Mouse (Mus musculus) erythroblast, embryonic 14.5 days (primary cell): ENCODE measurements around the gene Ppm1b. TPM values are rescaled to one million over a fixed set of nuclear protein-coding genes. Genes with fewer than 3 reads are reported as not detected.

Experiments used
- H3K27me3 ChIP-seq: 2 replicates; pipeline ENCODE4 v1.6.1; 2012; ENCODE audit warnings: inconsistent platforms; ENCODE audit not compliant: control insufficient read depth
- H3K36me3 ChIP-seq: 2 replicates; pipeline ENCODE4 v1.6.1; 2012; ENCODE audit warnings: mild to moderate bottlenecking, inconsistent platforms; ENCODE audit not compliant: control insufficient read depth
- H3K4me1 ChIP-seq: 2 replicates; pipeline ENCODE4 v1.6.1; 2012; ENCODE audit warnings: inconsistent platforms; ENCODE audit not compliant: control insufficient read depth
- H3K4me3 ChIP-seq: replicated peaks from 2 replicates; pipeline ENCODE3; 2012; ENCODE audit warnings: moderate library complexity, mild to moderate bottlenecking, inconsistent platforms
- H3K9me3 ChIP-seq: 2 replicates; pipeline ENCODE4 v1.6.1; 2012; ENCODE audit warnings: low read length, inconsistent platforms, mixed read lengths; ENCODE audit not compliant: control insufficient read depth
- GATA1 ChIP-seq: IDR thresholded peaks from 2 replicates; pipeline ENCODE4 v1.6.1; 2012; ENCODE audit warnings: low read length, inconsistent platforms, mixed read lengths
- TAL1 ChIP-seq: IDR thresholded peaks from 3 replicates; pipeline ENCODE4 v1.6.1; 2012; ENCODE audit warnings: low read length, inconsistent platforms, mixed read lengths
- polyA plus RNA-seq: library from polyadenylated mRNA; stranded (reverse); fragments of >175 nt; gene quantifications from 2 replicates; pipeline ENCODE4 v1.2.3, GENCODE M21; 2012

The Ppm1b gene
- polyA plus RNA-seq, 1 experiment = 2.6 TPM

- no peaks in the 10 kb centered on the region for H3K27me3 ChIP-seq
- peaks cover 66% of the 10 kb centered on the region for H3K36me3 ChIP-seq
- TF ChIP-seq TAL1 (no peak), GATA1 (no peak)
- H3K4me3 ChIP-seq = no peak overlapping the region
- H3K9me3 ChIP-seq = no peaks in the 10 kb centered on the region
- H3K4me1 ChIP-seq = peaks cover 33% of the 10 kb centered on the region
These were observed 9.7 kb downstream of the Ppm1b start for GRCm38 (mm10) chr17:84966231-84966630.

- Histone ChIP-seq H3K4me3 (no peak overlapping the region), H3K36me3 (peaks cover 64% of the 10 kb centered on the region), H3K9me3 (no peaks in the 10 kb centered on the region), H3K4me1 (peaks cover 28% of the 10 kb centered on the region), H3K27me3 (no peaks in the 10 kb centered on the region)
- TF ChIP-seq GATA1 (no peak), TAL1 (no peak)
These were observed 10.5 kb downstream of the Ppm1b start for GRCm38 (mm10) chr17:84967045-84967444.

DNA sequence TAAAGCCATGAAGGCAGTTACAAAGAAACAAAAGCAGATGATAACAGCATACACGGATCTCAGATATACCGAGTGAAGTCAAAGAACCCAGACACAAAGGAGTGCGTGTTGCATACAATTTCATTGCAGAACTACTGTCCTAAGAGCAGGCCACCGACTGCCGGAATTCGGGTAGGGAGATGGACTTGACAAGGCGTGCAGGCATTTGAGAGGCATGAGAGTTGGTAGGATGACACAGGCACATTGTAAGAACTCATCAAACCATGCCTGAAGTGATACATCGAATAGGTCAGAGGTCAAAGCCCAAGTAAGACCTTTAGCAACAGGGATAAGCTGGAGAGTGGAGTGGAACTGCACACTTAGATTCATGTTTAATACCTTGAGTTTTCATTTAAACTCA, 13.4 kb downstream of the Ppm1b start:
- no peak overlapping the region for H3K4me3 ChIP-seq
- no peaks in the 10 kb centered on the region for H3K27me3 ChIP-seq
- TF ChIP-seq TAL1 (no peak), GATA1 (no peak)
- peaks cover 19% of the 10 kb centered on the region for H3K4me1 ChIP-seq
- peaks cover 60% of the 10 kb centered on the region for H3K36me3 ChIP-seq
- H3K9me3 ChIP-seq = peaks cover under 1% of the 10 kb centered on the region; the same call in 1 of the 2 replicates

- H3K4me3 ChIP-seq = no peak overlapping the region
These were observed 25.2 kb downstream of the Ppm1b start for GRCm38 (mm10) chr17:84981721-84982120.

GRCm38 (mm10) chr17:84982735-84983134, 26.2 kb downstream of the Ppm1b start:
- no peaks in the 10 kb centered on the region for H3K27me3 ChIP-seq
- H3K9me3 ChIP-seq = peaks cover 4% of the 10 kb centered on the region; the same call in 1 of the 2 replicates
- H3K4me3 ChIP-seq = no peak overlapping the region
- TF ChIP-seq GATA1 (no peak), TAL1 (no peak)
- H3K4me1 ChIP-seq = peaks cover 37% of the 10 kb centered on the region
- H3K36me3 ChIP-seq = peaks cover 47% of the 10 kb centered on the region

More at GRCm38 (mm10) chr17:84981721-84982120, 25.2 kb downstream of the Ppm1b start:
- Histone ChIP-seq H3K9me3 (peaks cover 12% of the 10 kb centered on the region), H3K36me3 (peaks cover 53% of the 10 kb centered on the region), H3K27me3 (no peaks in the 10 kb centered on the region), H3K4me1 (peaks cover 31% of the 10 kb centered on the region)
- TF ChIP-seq TAL1 (no peak), GATA1 (no peak)

DNA sequence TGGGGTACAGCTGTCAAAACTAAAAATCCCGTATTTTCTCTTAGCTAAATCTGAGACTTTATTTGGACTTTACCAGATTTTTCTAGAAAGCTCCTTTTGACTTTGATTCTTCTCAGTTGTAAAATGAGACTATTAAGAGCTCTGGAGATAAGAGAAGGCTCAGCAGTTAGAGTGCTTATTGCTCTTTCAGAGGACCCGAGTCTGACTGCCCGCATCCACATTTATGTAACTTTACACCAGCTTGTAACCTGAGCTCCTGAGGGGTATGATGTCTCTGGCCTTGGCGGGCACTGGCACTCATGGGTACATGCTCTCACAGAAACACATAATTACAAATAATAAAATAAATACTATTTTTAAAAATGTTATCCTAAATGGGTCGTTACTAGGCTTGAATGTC, 29.8 kb downstream of the Ppm1b start:
- H3K9me3 ChIP-seq = no peaks in the 10 kb centered on the region
- H3K4me3 ChIP-seq = no peak overlapping the region
- H3K36me3 ChIP-seq = peaks cover 37% of the 10 kb centered on the region
- TF ChIP-seq TAL1 (no peak), GATA1 (no peak)
- H3K4me1 ChIP-seq = peaks cover 39% of the 10 kb centered on the region
- H3K27me3 ChIP-seq = no peaks in the 10 kb centered on the region

DNA sequence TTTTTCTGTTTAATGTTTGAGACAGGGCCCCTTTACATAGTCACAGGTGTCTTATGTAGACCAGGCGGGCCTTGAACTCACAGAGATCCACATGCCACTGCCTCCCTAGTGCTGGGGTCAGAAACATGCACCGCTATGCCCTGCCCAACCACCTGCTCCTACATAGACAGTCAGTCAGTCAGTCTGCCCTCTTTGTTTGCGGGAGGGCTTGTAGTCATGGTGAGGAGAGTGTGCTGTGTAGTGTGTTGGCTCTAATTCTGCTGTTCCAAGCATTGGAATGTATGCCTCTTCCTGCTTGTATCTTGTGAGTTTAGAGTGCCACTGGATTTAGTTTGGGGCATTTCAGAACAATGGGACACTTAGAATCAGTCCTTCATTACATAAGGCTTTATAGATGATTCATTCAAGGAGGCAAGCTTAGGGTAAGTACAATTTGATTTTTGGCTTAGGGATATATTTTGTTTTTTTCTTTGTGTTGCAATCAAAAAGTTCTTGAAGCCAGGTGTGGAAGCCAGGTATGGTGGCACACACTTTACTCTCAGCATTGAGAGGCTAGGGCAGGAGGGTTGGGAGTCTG, 31.4 kb downstream of the Ppm1b start:
- no peak overlapping the region for H3K4me3 ChIP-seq

GRCm38 (mm10) chr17:84988514-84988913, 32.0 kb downstream of the Ppm1b start:
- H3K9me3 ChIP-seq = no peaks in the 10 kb centered on the region
- H3K4me1 ChIP-seq = peaks cover 27% of the 10 kb centered on the region
- peaks cover 39% of the 10 kb centered on the region for H3K36me3 ChIP-seq
- no peaks in the 10 kb centered on the region for H3K27me3 ChIP-seq
- H3K4me3 ChIP-seq = no peak overlapping the region
- TF ChIP-seq TAL1 = no peak
- TF ChIP-seq GATA1 = no peak

More for the DNA sequence above, 31.4 kb downstream of the Ppm1b start:
- Histone ChIP-seq H3K9me3 (no peaks in the 10 kb centered on the region), H3K4me1 (peaks cover 31% of the 10 kb centered on the region), H3K36me3 (peaks cover 38% of the 10 kb centered on the region), H3K27me3 (no peaks in the 10 kb centered on the region)
- TF ChIP-seq TAL1 = no peak
- no peak for TF ChIP-seq GATA1

DNA sequence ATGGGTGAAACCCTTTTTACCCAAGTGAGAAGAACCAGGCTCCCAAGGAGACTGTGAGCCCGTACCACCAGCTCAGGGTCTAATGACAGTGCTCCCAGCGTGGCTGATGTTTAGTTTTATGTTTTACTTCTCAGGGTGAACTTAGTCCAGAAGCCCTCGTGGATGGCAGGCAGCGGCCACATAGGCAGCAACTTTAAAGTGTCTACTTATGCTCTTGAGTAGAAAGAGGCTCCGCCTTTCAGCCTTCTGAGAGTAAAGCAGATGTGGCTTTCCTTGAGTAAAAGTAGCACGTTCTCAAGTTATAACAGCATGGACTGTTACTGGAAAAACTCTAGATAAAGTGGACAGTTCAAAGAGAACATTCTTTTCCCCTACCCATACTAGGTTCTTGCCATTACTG, 39.3 kb downstream of the Ppm1b start:
- Histone ChIP-seq H3K4me3 (no peak overlapping the region), H3K9me3 (peaks cover 2% of the 10 kb centered on the region; the same call in 1 of the 2 replicates), H3K4me1 (peaks cover 9% of the 10 kb centered on the region), H3K27me3 (no peaks in the 10 kb centered on the region), H3K36me3 (peaks cover 80% of the 10 kb centered on the region)
- TF ChIP-seq GATA1 (no peak), TAL1 (no peak)
